9 mouse cellular contexts compared by ENCODE assay signal in genomic region chr1:136683561-136684131, GRCm38 (mm10). TPM values are rescaled to one million over a fixed set of nuclear protein-coding genes. Genes with fewer than 3 reads are reported as not detected.
A peak's percentile ranks its signal among the peaks of the same experiment; 100 is the strongest.
DNase-seq lines count a peak whose midpoint lies in the region; ATAC-seq and TF ChIP-seq lines count a peak whose summit lies in the region.
"Had no signal": no experiment of that assay in that cellular context is flagged by ENCODE, and none has a peak within 500 bp of the region (broad histone marks: within the 10 kb centered on the region; RNA-seq: fewer than 3 reads in every experiment).

No protein-coding gene starts in this region.

- no peak; the same call in 1 of the 2 replicates for ATAC-seq in midbrain, postnatal 0 days (ENCODE audit: low FRiP score)
- peak; percentile 61 for ATAC-seq in embryonic facial prominence, embryonic 15.5 days (ENCODE audit: insufficient number of reproducible peaks, low FRiP score, low TSS enrichment, low read depth)
- ATAC-seq in stomach, embryonic 14.5 days (ENCODE audit: insufficient number of reproducible peaks, insufficient read depth, low FRiP score, low read depth), result 0 out of 2 replicates have a peak, but pooled peaks have one; percentile 18

- no peak overlapping the region for H3K9ac ChIP-seq in midbrain, postnatal 0 days (replicated peaks; ENCODE audit: low read length, poor library complexity, severe bottlenecking)
- H3K9ac ChIP-seq in embryonic facial prominence, embryonic 15.5 days, result no peak overlapping the region
- no peak overlapping the region for H3K9ac ChIP-seq in stomach, embryonic 14.5 days (replicated peaks; ENCODE audit: low read depth, low read length)

- H3K4me1 ChIP-seq in midbrain, postnatal 0 days (ENCODE audit: insufficient read depth, low read length), result no peaks in the 10 kb centered on the region
- H3K4me1 ChIP-seq in midbrain, embryonic 10.5 days, result peaks cover 11% of the 10 kb centered on the region
- H3K4me1 ChIP-seq in embryonic facial prominence, embryonic 15.5 days, result peaks cover 30% of the 10 kb centered on the region
- peaks cover 31% of the 10 kb centered on the region for H3K4me1 ChIP-seq in limb, embryonic 10.5 days
- H3K4me1 ChIP-seq in stomach, embryonic 14.5 days (ENCODE audit: control insufficient read depth, insufficient read depth, low read length), result peaks cover 8% of the 10 kb centered on the region

- H3K4me2 ChIP-seq in midbrain, postnatal 0 days (ENCODE audit: low read depth, low read length, poor library complexity, severe bottlenecking), result no peak overlapping the region
- peak overlapping the region; percentile 32 for H3K4me2 ChIP-seq in embryonic facial prominence, embryonic 15.5 days (replicated peaks)
- no peak overlapping the region for H3K4me2 ChIP-seq in stomach, embryonic 14.5 days (replicated peaks; ENCODE audit: low read depth, low read length)

- H3K27ac ChIP-seq in midbrain, postnatal 0 days (ENCODE audit: low read depth, low read length), result no peak overlapping the region
- H3K27ac ChIP-seq in midbrain, embryonic 10.5 days (replicated peaks), result no peak overlapping the region
- peak overlapping the region; percentile 85 for H3K27ac ChIP-seq in embryonic facial prominence, embryonic 15.5 days (replicated peaks)
- H3K27ac ChIP-seq in limb, embryonic 10.5 days, result 0 out of 2 replicates have a peak overlapping the region, but pooled peaks have one; percentile 9
- peak overlapping the region; percentile 44; the same call in 1 of the 2 replicates for H3K27ac ChIP-seq in stomach, embryonic 14.5 days (ENCODE audit: low read length)

- intact Hi-C loops in left cerebral cortex, postnatal 36 days (cut with DNase I), result no loop called here

- DNase-seq in midbrain, postnatal 0 days (ENCODE audit: low spot score), result peak; percentile 46
- DNase-seq in midbrain, embryonic 10.5 days (ENCODE audit: low spot score), result no peak
- no peak for DNase-seq in limb, embryonic 10.5 days (ENCODE audit: low spot score)
- DNase-seq in adrenal gland, postnatal 36 days, result no peak
- no peak for DNase-seq in layer of hippocampus, postnatal 14 days (ENCODE audit: low spot score in 2 of 2)
- DNase-seq in left cerebral cortex, postnatal 36 days (ENCODE audit: low spot score in 2 of 2), result no peak
- DNase-seq: cerebellum, adult 18-20 months had no signal

- no peaks in the 10 kb centered on the region for H3K36me3 ChIP-seq in midbrain, postnatal 0 days (ENCODE audit: insufficient read depth, low read length)
- no peaks in the 10 kb centered on the region for H3K36me3 ChIP-seq in midbrain, embryonic 10.5 days
- no peaks in the 10 kb centered on the region for H3K36me3 ChIP-seq in embryonic facial prominence, embryonic 15.5 days
- no peaks in the 10 kb centered on the region for H3K36me3 ChIP-seq in limb, embryonic 10.5 days
- H3K36me3 ChIP-seq in stomach, embryonic 14.5 days (ENCODE audit: control insufficient read depth, insufficient read depth, low read length), result no peaks in the 10 kb centered on the region

- H3K27me3 ChIP-seq in midbrain, postnatal 0 days (ENCODE audit: insufficient read depth, low read length), result no peaks in the 10 kb centered on the region
- no peaks in the 10 kb centered on the region for H3K27me3 ChIP-seq in midbrain, embryonic 10.5 days (ENCODE audit: low read depth, poor library complexity, severe bottlenecking)
- no peaks in the 10 kb centered on the region for H3K27me3 ChIP-seq in embryonic facial prominence, embryonic 15.5 days
- H3K27me3 ChIP-seq in limb, embryonic 10.5 days (ENCODE audit: low read depth, poor library complexity, severe bottlenecking), result no peaks in the 10 kb centered on the region
- no peaks in the 10 kb centered on the region for H3K27me3 ChIP-seq in stomach, embryonic 14.5 days (ENCODE audit: control insufficient read depth, insufficient read depth, low read length)

- TF ChIP-seq CTCF in midbrain, postnatal 0 days (IDR thresholded peaks at IDR 0.05), result no peak

- H3K9me3 ChIP-seq in midbrain, postnatal 0 days (ENCODE audit: low read length), result no peaks in the 10 kb centered on the region
- H3K9me3 ChIP-seq in midbrain, embryonic 10.5 days (replicated peaks), result no peaks in the 10 kb centered on the region
- H3K9me3 ChIP-seq in embryonic facial prominence, embryonic 15.5 days (replicated peaks), result no peaks in the 10 kb centered on the region
- no peaks in the 10 kb centered on the region for H3K9me3 ChIP-seq in limb, embryonic 10.5 days (replicated peaks)
- H3K9me3 ChIP-seq in stomach, embryonic 14.5 days (ENCODE audit: control insufficient read depth, low read depth, low read length), result no peaks in the 10 kb centered on the region

- 56% methylated on average over 10 of the region's 10 CpGs for WGBS in midbrain, postnatal 0 days
- WGBS in midbrain, embryonic 10.5 days, result 76% methylated on average over 10 of the region's 10 CpGs
- WGBS in embryonic facial prominence, embryonic 15.5 days, result 20% methylated on average over 10 of the region's 10 CpGs
- 82% methylated on average over 10 of the region's 10 CpGs for whole genome bisulfite sequencing in limb, embryonic 10.5 days
- WGBS in stomach, embryonic 14.5 days, result 43% methylated on average over 10 of the region's 10 CpGs

- no peak overlapping the region for H3K4me3 ChIP-seq in midbrain, postnatal 0 days (ENCODE audit: low read depth, low read length)
- H3K4me3 ChIP-seq in midbrain, embryonic 10.5 days, result no peak overlapping the region
- H3K4me3 ChIP-seq in embryonic facial prominence, embryonic 15.5 days (replicated peaks), result no peak overlapping the region
- no peak overlapping the region for H3K4me3 ChIP-seq in limb, embryonic 10.5 days
- H3K4me3 ChIP-seq in stomach, embryonic 14.5 days (ENCODE audit: low read depth, low read length), result no peak overlapping the region

RNA-seq across cellular contexts. Expression of gene Zfp281, which starts 58.9 kb away (rescaled TPM):
- 31.2 and 35.5 TPM in 2 replicates for total RNA-seq in midbrain, postnatal 0 days (2014; rRNA removed)
- polyA plus RNA-seq in midbrain, postnatal 0 days (2015; fragmentation: Nextera tagmentation; extraction: Ambion mirVana), result 19.0 and 22.1 TPM in 2 replicates
- 28.4 and 29.8 TPM in 2 replicates for polyA plus RNA-seq in midbrain, embryonic 10.5 days (2016; fragmentation: Nextera tagmentation; extraction: Ambion mirVana)
- 18.4 and 19.2 TPM in 2 replicates for polyA plus RNA-seq in embryonic facial prominence, embryonic 15.5 days (2015; fragmentation: Nextera tagmentation; extraction: Ambion mirVana)
- polyA plus RNA-seq in limb, embryonic 10.5 days (2016; fragmentation: Nextera tagmentation; extraction: Ambion mirVana), result 31.2 and 32.4 TPM in 2 replicates
- 20.7 and 22.0 TPM in 2 replicates for polyA plus RNA-seq in stomach, embryonic 14.5 days (2014; fragmentation: Nextera tagmentation; extraction: Ambion mirVana)
- 10 to 100 TPM; 15.6 to 19.3 TPM for total RNA-seq in adrenal gland, postnatal 36 days (2021)
- 10 to 100 TPM; 30.7 to 31.3 TPM for total RNA-seq in layer of hippocampus, postnatal 14 days (2021)
- total RNA-seq in left cerebral cortex, postnatal 36 days (2021), result 10 to 100 TPM; 33.9 to 36.2 TPM

Comparison
In these comparisons a context has a peak if more than half of its experiments do, and no peak if none do; other contexts are left out.
1. H3K27ac ChIP-seq: peak in embryonic facial prominence, embryonic 15.5 days (single experiment), limb, embryonic 10.5 days (single experiment) and stomach, embryonic 14.5 days (single experiment); none in midbrain, postnatal 0 days (single experiment) and midbrain, embryonic 10.5 days (single experiment).